In genomic region chr6:143361963-143362362, GRCm38 (mm10) we compare ENCODE assay signal across 30 mouse cellular contexts.
DNase-seq lines count a peak whose midpoint lies in the region; ATAC-seq and TF ChIP-seq lines count a peak whose summit lies in the region.
"Had no signal": no experiment of that assay in that cellular context is flagged by ENCODE, and none has a peak within 500 bp of the region (broad histone marks: within the 10 kb centered on the region; RNA-seq: fewer than 3 reads in every experiment).

No protein-coding gene starts in this region.

- no peaks in the 10 kb centered on the region for H3K36me3 ChIP-seq in G1E (replicated peaks)
- H3K36me3 ChIP-seq in forebrain, embryonic 13.5 days (ENCODE audit: poor library complexity, severe bottlenecking) = no peaks in the 10 kb centered on the region
- H3K36me3 ChIP-seq: embryonic facial prominence, embryonic 10.5 days; embryonic facial prominence, embryonic 13.5 days; forebrain, embryonic 12.5 days; heart, embryonic 12.5 days; heart, embryonic 15.5 days; hindbrain, embryonic 15.5 days; intestine, embryonic 15.5 days had no signal

- no peak for TF ChIP-seq POLR2A in bone marrow macrophage, adult 2 months (IDR thresholded peaks at IDR 0.05; ENCODE audit: borderline replicate concordance, low read depth, low read length)

- H3K27ac ChIP-seq in bone marrow macrophage, adult 2 months (ENCODE audit: insufficient read depth, low read depth, low read length) = peak overlapping the region; percentile 73
- no peak overlapping the region for H3K27ac ChIP-seq in forebrain, embryonic 13.5 days
- H3K27ac ChIP-seq: embryonic facial prominence, embryonic 10.5 days; embryonic facial prominence, embryonic 13.5 days; forebrain, embryonic 12.5 days; gastrocnemius, adult 2 months; heart, embryonic 15.5 days; hindbrain, embryonic 15.5 days; intestine, embryonic 15.5 days had no signal

- peaks cover 18% of the 10 kb centered on the region for H3K9me3 ChIP-seq in G1E (replicated peaks)
- H3K9me3 ChIP-seq in forebrain, embryonic 13.5 days (replicated peaks) = no peaks in the 10 kb centered on the region
- H3K9me3 ChIP-seq: embryonic facial prominence, embryonic 10.5 days; embryonic facial prominence, embryonic 13.5 days; forebrain, embryonic 12.5 days; hindbrain, embryonic 15.5 days; intestine, embryonic 15.5 days had no signal

- peak; percentile 36 for DNase-seq in CD4-positive, CD25-positive, alpha-beta regulatory T cell, adult 2 months (ENCODE audit: low read depth, low spot score)
- DNase-seq in G1E (ENCODE audit: low spot score) = no peak
- DNase-seq in naive thymus-derived CD4-positive, alpha-beta T cell, adult 2 months (ENCODE audit: low read depth) = peak; percentile 43
- no peak for DNase-seq in thymus, postnatal 10 days (ENCODE audit: low spot score in 2 of 2)
- DNase-seq in gastrocnemius, adult 18-20 months (ENCODE audit: low spot score) = no peak
- DNase-seq: adrenal gland, adult 2 months; adrenal gland, postnatal 14 days; cerebellum, adult 11-12 months; cerebellum, adult 8-10 months; cerebellum, postnatal 10 days; cerebellum, postnatal 36 days; embryo, embryonic 11 days; gastrocnemius, adult 2 months; gastrocnemius, postnatal 14 days; heart, adult 11 months; heart, postnatal 10 days; heart, postnatal 36 days; kidney, adult 18-20 months had no signal

- no peak for TF ChIP-seq CTCF in G1E (IDR thresholded peaks at IDR 0.05; ENCODE audit: low read depth, low read length)
- TF ChIP-seq CTCF in bone marrow macrophage, adult 2 months (IDR thresholded peaks at IDR 0.05; ENCODE audit: low read depth, low read length) = no peak

- ATAC-seq in G1E (ENCODE audit: extremely low read depth, insufficient number of reproducible peaks, low FRiP score, poor library complexity, severe bottlenecking) = peak; percentile 7; the same call in 1 of the 2 replicates
- no peak for ATAC-seq in forebrain, embryonic 13.5 days
- ATAC-seq: forebrain, embryonic 16.5 days; intestine, embryonic 15.5 days; Patski had no signal

- WGBS in forebrain, embryonic 13.5 days = 97% methylated on average over 2 of the region's 2 CpGs

- no peak overlapping the region for H3K9ac ChIP-seq in forebrain, embryonic 13.5 days
- H3K9ac ChIP-seq: embryonic facial prominence, embryonic 13.5 days; forebrain, embryonic 12.5 days; heart, embryonic 12.5 days; heart, embryonic 15.5 days; hindbrain, embryonic 15.5 days; intestine, embryonic 15.5 days had no signal

- H3K4me3 ChIP-seq in G1E (ENCODE audit: low read depth, low read length) = no peak overlapping the region
- no peak overlapping the region for H3K4me3 ChIP-seq in bone marrow macrophage, adult 2 months (ENCODE audit: insufficient read depth, low read length)
- no peak overlapping the region for H3K4me3 ChIP-seq in forebrain, embryonic 13.5 days
- H3K4me3 ChIP-seq: embryonic facial prominence, embryonic 10.5 days; embryonic facial prominence, embryonic 13.5 days; erythroblast, embryonic 14.5 days; forebrain, embryonic 12.5 days; gastrocnemius, adult 2 months; heart, embryonic 12.5 days; heart, embryonic 15.5 days; hindbrain, embryonic 15.5 days; intestine, embryonic 15.5 days had no signal

- peaks cover 4% of the 10 kb centered on the region; the same call in 1 of the 2 replicates for H3K4me1 ChIP-seq in G1E (ENCODE audit: insufficient read depth, low read depth, low read length)
- peaks cover 14% of the 10 kb centered on the region for H3K4me1 ChIP-seq in bone marrow macrophage, adult 2 months (ENCODE audit: control insufficient read depth, insufficient read depth, low read length)
- H3K4me1 ChIP-seq in forebrain, embryonic 13.5 days = 0 out of 2 replicates have a peak, but pooled peaks cover 9% of the 10 kb centered on the region
- H3K4me1 ChIP-seq: embryonic facial prominence, embryonic 13.5 days; forebrain, embryonic 12.5 days; heart, embryonic 15.5 days; hindbrain, embryonic 15.5 days; intestine, embryonic 15.5 days had no signal

- H3K27me3 ChIP-seq in G1E (ENCODE audit: insufficient read depth, low read length) = no peaks in the 10 kb centered on the region
- no peaks in the 10 kb centered on the region for H3K27me3 ChIP-seq in forebrain, embryonic 13.5 days
- H3K27me3 ChIP-seq: embryonic facial prominence, embryonic 13.5 days; forebrain, embryonic 12.5 days; heart, embryonic 12.5 days; heart, embryonic 15.5 days; hindbrain, embryonic 15.5 days; intestine, embryonic 15.5 days; Patski had no signal

- H3K4me2 ChIP-seq in forebrain, embryonic 13.5 days = no peak overlapping the region
- H3K4me2 ChIP-seq: embryonic facial prominence, embryonic 13.5 days; forebrain, embryonic 12.5 days; heart, embryonic 12.5 days; heart, embryonic 15.5 days; hindbrain, embryonic 15.5 days; intestine, embryonic 15.5 days had no signal

Comparison
In these comparisons a context has a peak if more than half of its experiments do, and no peak if none do; other contexts are left out.
1. DNase-seq: peak in CD4-positive, CD25-positive, alpha-beta regulatory T cell, adult 2 months (single experiment) and naive thymus-derived CD4-positive, alpha-beta T cell, adult 2 months (single experiment); none in G1E (single experiment), thymus, postnatal 10 days (0 of 2) and gastrocnemius, adult 18-20 months (single experiment).